Mouse (Mus musculus): ENCODE results near the gene Igdcc4. TPM values are rescaled to one million over a fixed set of nuclear protein-coding genes. Genes with fewer than 3 reads are reported as not detected.

Igdcc4 gene
- polyA plus RNA-seq, 1 experiment = not detected

GRCm38 (mm10) chr9:65142399-65142798 is 41.1 kb downstream of the Igdcc4 start:
- TF ChIP-seq CTCF (IDR thresholded peaks at IDR 0.05; ENCODE audit: insufficient read depth, low read depth, low read length) (no peak), POLR2A (IDR thresholded peaks at IDR 0.05; ENCODE audit: insufficient read depth, low read depth, low read length) (no peak)
- H3K4me3 ChIP-seq (ENCODE audit: insufficient read depth, low read depth, low read length) = peak overlapping the region; percentile 83; the same call in 1 of the 2 replicates
- no peak overlapping the region for H3K27ac ChIP-seq (ENCODE audit: insufficient read depth, low read depth, low read length)
- WGBS = 3% methylated on average over 8 of the region's 8 CpGs
- H3K4me1 ChIP-seq (ENCODE audit: control insufficient read depth, insufficient read depth, low read length) = peaks cover 9% of the 10 kb centered on the region

GRCm38 (mm10) chr9:65146001-65146400 is 44.7 kb downstream of the Igdcc4 start:
- Histone ChIP-seq H3K27ac (ENCODE audit: insufficient read depth, low read depth, low read length) (no peak overlapping the region), H3K4me1 (ENCODE audit: control insufficient read depth, insufficient read depth, low read length) (peaks cover 7% of the 10 kb centered on the region), H3K4me3 (ENCODE audit: insufficient read depth, low read depth, low read length) (no peak overlapping the region)
- no peak for TF ChIP-seq CTCF (IDR thresholded peaks at IDR 0.05; ENCODE audit: insufficient read depth, low read depth, low read length)
- no peak for TF ChIP-seq POLR2A (IDR thresholded peaks at IDR 0.05; ENCODE audit: insufficient read depth, low read depth, low read length)
- 90% methylated on average over 5 of the region's 5 CpGs for WGBS

- no peak overlapping the region for H3K27ac ChIP-seq (ENCODE audit: insufficient read depth, low read depth, low read length)
- WGBS = 92% methylated on average over 7 of the region's 7 CpGs
- H3K4me3 ChIP-seq (ENCODE audit: insufficient read depth, low read depth, low read length) = no peak overlapping the region
- no peak for TF ChIP-seq CTCF (IDR thresholded peaks at IDR 0.05; ENCODE audit: insufficient read depth, low read depth, low read length)
- TF ChIP-seq POLR2A (IDR thresholded peaks at IDR 0.05; ENCODE audit: insufficient read depth, low read depth, low read length) = no peak
- no peaks in the 10 kb centered on the region for H3K4me1 ChIP-seq (ENCODE audit: control insufficient read depth, insufficient read depth, low read length)
Observed at GRCm38 (mm10) chr9:65148507-65148906, 47.2 kb downstream of the Igdcc4 start.

DNA sequence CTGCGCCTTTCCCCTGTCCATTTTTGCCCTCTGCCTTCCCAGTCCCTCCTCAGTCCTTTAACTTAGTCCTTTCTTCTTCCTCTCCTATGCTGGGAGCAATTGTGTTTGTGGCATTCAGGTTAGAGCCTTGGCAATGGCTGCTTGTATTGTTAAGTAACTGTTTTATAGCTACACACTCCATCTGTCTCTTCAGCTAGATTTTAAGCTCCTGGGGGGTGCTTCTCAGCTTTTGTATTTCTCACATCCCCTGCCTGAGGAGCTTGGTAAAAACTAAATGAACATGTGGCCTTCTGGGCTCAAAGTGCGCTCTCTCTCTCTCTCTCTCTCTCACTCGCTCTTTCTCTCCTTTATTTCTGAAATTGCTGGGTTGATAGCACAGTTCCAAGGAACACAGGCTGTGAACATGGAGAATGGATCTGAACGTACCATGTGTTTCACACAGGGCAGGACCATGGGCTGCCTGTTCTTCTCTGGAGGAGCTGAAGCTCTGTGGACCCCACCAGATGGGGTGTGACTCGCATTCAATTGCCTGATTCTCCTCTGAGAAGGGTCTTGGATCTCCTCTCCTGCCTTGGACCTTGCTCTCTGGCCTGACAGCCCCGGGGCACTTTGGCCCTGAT is 51.5 kb downstream of the Igdcc4 start:
- WGBS = 71% methylated on average over 6 of the region's 6 CpGs
- H3K27ac ChIP-seq (ENCODE audit: insufficient read depth, low read depth, low read length) = no peak overlapping the region
- no peak for TF ChIP-seq CTCF (IDR thresholded peaks at IDR 0.05; ENCODE audit: insufficient read depth, low read depth, low read length)
- no peak for TF ChIP-seq POLR2A (IDR thresholded peaks at IDR 0.05; ENCODE audit: insufficient read depth, low read depth, low read length)
- no peak overlapping the region for H3K4me3 ChIP-seq (ENCODE audit: insufficient read depth, low read depth, low read length)
- peaks cover 6% of the 10 kb centered on the region for H3K4me1 ChIP-seq (ENCODE audit: control insufficient read depth, insufficient read depth, low read length)

- Histone ChIP-seq H3K4me1 (ENCODE audit: control insufficient read depth, insufficient read depth, low read length) (peaks cover 6% of the 10 kb centered on the region), H3K27ac (ENCODE audit: insufficient read depth, low read depth, low read length) (no peak overlapping the region), H3K4me3 (ENCODE audit: insufficient read depth, low read depth, low read length) (no peak overlapping the region)
- TF ChIP-seq CTCF (IDR thresholded peaks at IDR 0.05; ENCODE audit: insufficient read depth, low read depth, low read length) (no peak), POLR2A (IDR thresholded peaks at IDR 0.05; ENCODE audit: insufficient read depth, low read depth, low read length) (no peak)
- WGBS = 48% methylated on average over 5 of the region's 5 CpGs
Observed at GRCm38 (mm10) chr9:65153331-65153711, 52.0 kb downstream of the Igdcc4 start.

GRCm38 (mm10) chr9:65154692-65155455 is 53.6 kb downstream of the Igdcc4 start:
- H3K4me1 ChIP-seq (ENCODE audit: control insufficient read depth, insufficient read depth, low read length) = peaks cover 6% of the 10 kb centered on the region
- 86% methylated on average over 9 of the region's 9 CpGs for WGBS
- TF ChIP-seq POLR2A (IDR thresholded peaks at IDR 0.05; ENCODE audit: insufficient read depth, low read depth, low read length) (no peak), CTCF (IDR thresholded peaks at IDR 0.05; ENCODE audit: insufficient read depth, low read depth, low read length) (no peak)
- no peak overlapping the region for H3K27ac ChIP-seq (ENCODE audit: insufficient read depth, low read depth, low read length)
- no peak overlapping the region for H3K4me3 ChIP-seq (ENCODE audit: insufficient read depth, low read depth, low read length)

- TF ChIP-seq CTCF (IDR thresholded peaks at IDR 0.05; ENCODE audit: insufficient read depth, low read depth, low read length) (no peak), POLR2A (IDR thresholded peaks at IDR 0.05; ENCODE audit: insufficient read depth, low read depth, low read length) (no peak)
- Histone ChIP-seq H3K4me1 (ENCODE audit: control insufficient read depth, insufficient read depth, low read length) (peaks cover 6% of the 10 kb centered on the region), H3K27ac (ENCODE audit: insufficient read depth, low read depth, low read length) (no peak overlapping the region), H3K4me3 (ENCODE audit: insufficient read depth, low read depth, low read length) (no peak overlapping the region)
- WGBS = 14% methylated on average over 8 of the region's 8 CpGs
Observed at GRCm38 (mm10) chr9:65156604-65157003, 55.3 kb downstream of the Igdcc4 start.

- WGBS = 83% methylated on average over 6 of the region's 6 CpGs
- TF ChIP-seq CTCF (IDR thresholded peaks at IDR 0.05; ENCODE audit: insufficient read depth, low read depth, low read length) = no peak
- no peak for TF ChIP-seq POLR2A (IDR thresholded peaks at IDR 0.05; ENCODE audit: insufficient read depth, low read depth, low read length)
- H3K27ac ChIP-seq (ENCODE audit: insufficient read depth, low read depth, low read length) = no peak overlapping the region
- no peak overlapping the region for H3K4me3 ChIP-seq (ENCODE audit: insufficient read depth, low read depth, low read length)
- peaks cover 9% of the 10 kb centered on the region for H3K4me1 ChIP-seq (ENCODE audit: control insufficient read depth, insufficient read depth, low read length)
Observed at GRCm38 (mm10) chr9:65157631-65158030, 56.3 kb downstream of the Igdcc4 start.

DNA sequence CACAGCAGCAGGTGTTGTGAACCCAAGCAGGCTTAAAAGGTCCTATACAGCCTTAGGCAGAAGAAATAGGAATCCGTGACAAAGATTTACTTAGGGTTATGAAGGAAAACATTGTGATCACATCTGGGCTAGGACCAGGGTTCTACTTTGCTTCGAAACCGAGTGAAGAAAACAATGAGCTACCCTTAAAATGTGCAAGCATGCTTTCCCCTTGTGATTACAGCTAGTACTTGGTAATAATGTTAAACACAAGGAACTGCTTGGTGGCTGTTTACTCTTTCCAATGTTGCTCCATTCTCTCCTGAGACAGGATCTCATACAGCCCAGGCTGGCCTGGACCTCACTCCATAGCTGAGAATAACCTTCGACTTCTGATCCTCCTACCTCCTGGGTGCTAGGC is 59.9 kb downstream of the Igdcc4 start:
- TF ChIP-seq CTCF (IDR thresholded peaks at IDR 0.05; ENCODE audit: insufficient read depth, low read depth, low read length) (no peak), POLR2A (IDR thresholded peaks at IDR 0.05; ENCODE audit: insufficient read depth, low read depth, low read length) (no peak)
- Histone ChIP-seq H3K4me3 (ENCODE audit: insufficient read depth, low read depth, low read length) (no peak overlapping the region), H3K27ac (ENCODE audit: insufficient read depth, low read depth, low read length) (no peak overlapping the region), H3K4me1 (ENCODE audit: control insufficient read depth, insufficient read depth, low read length) (peaks cover 15% of the 10 kb centered on the region)
- 73% methylated on average over 4 of the region's 4 CpGs for WGBS
